Mouse (Mus musculus): ENCODE data around the gene Olfml2b.

Gene Olfml2b

GRCm38 (mm10) chr1:170731865-170732595 lies 87.7 kb downstream of the Olfml2b start:
- DNase-seq (ENCODE audit: low spot score), result no peak
